Mouse (Mus musculus) heart, adult 11 months (tissue): Measurements from ENCODE around the gene Flad1.

Source experiments
- DNase-seq: peaks from one replicate; pipeline ENCODE4 v3.0.0; 2022

Gene Flad1

DNA sequence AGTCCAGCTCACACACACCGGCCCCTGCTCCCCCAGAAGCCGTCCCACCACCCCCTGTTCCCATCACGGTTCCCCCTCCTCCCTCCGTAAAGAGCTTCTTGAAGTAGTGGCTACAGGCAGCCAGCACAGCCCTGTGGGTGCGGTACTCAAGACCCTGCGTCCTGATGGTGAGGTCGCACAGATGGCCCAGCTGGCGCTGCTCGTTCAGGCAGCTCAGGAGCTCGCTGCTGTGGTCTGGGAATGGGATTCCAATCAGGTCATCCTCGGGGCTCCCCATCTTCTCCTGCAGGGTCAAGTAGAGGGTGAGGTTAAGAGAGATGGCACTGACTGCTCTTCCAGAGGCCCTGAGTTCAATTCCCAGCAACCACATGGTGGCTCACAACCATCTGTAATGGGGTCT is 30.4 kb downstream of the Flad1 start:
- peak; percentile 90 for DNase-seq

DNA sequence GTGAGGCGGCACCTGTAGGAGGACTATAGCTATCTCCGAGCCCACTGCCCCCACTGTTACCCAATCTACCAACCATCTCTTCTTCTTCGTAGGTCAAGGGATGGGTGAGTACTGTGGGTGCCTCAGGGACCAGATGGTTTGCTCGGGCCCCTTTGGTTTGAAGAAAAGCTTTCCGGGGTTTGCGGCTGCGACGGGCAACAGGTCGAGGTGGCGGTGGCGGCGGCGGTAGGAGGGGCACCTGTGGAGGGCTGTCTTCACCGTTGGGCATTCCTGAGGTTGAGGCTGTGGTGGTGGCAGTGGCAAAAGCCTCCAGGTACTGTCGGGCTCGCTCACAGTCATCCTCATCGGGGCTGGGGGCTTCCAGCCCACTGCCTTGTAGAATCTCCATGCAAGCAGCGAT is 31.0 kb downstream of the Flad1 start:
- DNase-seq = peak; percentile 93

DNA sequence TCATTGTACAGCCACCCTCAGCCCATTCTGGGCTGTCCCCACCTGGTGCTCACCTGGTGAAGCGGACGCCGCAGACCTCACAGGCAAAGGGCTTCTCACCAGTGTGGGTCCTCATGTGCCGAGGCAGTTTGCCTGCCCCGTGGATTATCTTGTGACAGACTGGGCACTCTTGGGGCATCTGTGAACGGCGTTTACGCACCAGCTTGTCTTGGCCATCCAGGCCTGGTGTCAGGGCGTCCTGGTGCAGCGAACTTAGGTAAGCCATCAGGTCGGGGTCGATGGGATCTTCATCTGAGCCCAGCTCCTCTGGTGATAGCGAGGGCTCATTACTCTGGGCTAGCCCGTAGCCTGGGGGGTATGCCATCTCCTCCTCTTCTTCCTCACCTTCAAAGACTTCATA is 31.4 kb downstream of the Flad1 start:
- DNase-seq = peak; percentile 93

DNA sequence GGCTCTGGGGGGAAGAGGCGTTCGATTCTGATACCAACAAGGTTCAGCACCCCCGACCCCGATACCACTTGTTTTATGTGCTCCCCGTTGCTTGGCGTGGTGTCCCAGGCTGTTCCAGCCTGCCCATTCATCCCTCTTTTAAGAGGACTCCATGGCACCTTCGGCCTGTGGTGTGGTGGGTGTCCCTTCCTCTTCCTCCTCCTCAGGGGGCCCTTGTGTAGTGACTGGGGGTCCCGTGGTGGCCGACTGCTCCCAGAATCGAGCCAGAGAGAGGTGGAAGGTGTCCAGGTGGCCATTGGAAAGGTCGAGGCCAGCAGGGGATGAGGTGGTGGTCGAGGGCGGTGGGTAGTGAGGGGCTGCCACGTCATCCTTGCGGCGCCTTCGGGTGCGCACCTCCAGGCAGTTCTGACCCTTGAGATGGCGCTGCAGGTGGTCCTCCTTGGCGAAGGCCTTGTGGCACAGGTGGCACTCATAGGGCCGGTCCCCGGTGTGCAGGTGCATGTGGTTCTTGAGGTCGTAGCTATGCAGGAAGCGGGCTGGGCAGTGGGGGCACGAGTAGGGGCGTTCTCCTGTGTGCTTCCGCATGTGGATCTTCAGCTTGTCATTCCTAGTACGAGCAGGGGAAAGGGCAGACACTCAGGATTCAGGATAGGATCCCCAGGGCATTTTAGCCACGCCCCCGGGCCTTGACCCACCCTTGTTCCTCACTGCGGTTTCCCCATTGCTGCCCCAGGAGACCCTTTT is 32.1 kb downstream of the Flad1 start:
- peak; percentile 94 for DNase-seq

DNA sequence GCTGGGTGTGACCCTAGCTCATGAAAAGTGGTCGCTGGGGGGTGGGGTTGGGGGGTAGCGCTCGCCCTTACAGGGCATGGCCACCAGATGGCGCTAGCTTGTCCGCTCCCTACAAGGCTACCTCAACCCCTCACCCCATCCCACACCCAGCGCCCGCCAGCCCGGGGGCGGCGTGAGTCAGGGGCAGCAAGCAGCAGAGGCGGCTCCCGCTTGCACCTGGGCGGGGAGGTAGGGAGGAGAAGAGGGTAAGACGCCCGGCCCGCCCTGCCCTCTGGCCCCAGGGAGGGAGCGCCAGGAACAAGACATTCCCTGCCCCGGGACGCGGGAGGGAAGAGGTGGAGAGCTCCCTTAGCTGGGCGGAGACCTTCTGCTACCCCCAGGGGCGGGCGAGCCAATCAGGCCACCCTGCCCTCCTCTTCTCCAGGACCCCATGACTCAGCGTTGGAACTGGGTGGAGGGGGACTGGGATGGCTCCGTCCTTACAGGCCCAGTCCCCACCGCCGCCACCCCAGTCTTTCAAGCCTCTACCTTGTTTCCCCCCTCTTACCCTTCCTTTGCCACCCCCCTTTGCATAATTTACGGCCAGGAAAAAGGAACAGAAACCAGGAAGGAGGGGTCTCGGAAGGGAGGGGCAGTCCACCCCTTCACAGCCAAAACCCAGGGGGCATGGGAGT is 33.1 kb downstream of the Flad1 start:
- DNase-seq = peak; percentile 99

DNA sequence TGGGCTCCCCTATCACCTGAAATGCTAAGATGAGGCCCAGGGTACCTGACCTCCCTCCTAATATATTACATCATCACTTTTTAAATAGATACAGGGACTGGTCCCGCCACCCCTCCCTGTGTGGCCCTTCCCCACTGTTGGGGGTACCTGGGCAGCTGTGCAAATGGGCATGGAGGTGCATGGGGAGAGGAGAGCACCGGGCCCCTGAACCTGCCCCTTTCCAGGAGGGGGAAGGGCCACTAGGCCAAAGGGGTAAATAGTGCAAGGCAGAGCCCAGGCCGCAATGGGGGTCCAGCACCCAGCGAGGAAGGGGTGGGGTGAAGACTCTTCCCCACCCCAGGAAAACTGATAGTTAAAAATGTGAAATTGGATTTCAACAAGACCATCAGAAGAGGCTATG is 33.8 kb downstream of the Flad1 start:
- DNase-seq = peak; percentile 93

DNA sequence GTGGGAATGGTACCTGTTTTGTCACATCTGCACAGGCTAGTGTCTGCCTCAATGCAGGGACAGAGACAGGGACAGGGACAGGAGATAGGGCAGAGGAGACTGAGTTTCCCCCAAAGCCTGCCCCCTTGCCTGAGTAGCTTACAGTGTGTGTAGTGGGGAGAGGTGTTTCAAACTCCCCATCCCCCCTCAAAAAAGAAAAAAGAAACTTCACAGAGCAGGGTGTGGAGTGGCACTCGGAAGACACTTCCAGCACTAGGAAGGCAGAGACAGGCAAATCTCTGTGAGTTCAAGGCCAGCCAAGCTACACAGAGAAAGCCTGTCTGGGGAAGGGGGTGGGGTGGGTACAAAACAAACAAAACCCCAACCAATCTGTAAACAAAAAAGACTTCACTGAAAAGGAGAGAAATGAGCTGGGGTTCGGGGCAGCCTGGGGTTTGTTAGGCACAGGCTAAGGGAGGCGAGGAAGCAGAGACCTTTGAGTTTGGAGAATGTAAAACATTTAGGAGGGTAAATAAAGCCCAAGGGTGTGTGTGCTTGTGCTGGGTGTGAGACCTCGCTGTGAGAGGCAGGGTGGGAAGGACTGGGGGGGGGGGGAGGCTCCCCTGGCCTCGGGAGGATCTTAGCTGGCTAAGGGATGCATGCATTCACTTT is 38.0 kb downstream of the Flad1 start:
- DNase-seq = peak; percentile 83

DNA sequence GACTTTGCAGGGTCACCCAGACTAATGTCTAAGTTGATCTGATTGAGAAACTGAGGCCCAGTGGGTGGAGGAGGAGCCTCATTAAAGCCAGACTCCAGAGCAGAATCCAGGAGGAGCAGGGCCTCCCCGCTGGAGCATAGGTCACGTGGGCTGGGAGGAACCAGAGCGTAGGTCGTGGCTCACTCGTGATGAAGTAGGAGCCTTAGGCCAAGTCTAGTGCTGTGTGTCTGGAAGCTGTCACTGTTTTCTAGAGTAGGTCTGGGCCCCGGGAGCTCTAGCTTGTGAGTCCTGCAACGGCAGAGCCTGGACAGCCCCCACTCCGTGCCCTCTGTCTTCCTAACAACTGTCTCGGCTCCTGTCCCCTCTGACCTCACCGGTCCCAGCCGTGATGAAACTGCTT is 44.3 kb downstream of the Flad1 start:
- peak; percentile 88 for DNase-seq

DNA sequence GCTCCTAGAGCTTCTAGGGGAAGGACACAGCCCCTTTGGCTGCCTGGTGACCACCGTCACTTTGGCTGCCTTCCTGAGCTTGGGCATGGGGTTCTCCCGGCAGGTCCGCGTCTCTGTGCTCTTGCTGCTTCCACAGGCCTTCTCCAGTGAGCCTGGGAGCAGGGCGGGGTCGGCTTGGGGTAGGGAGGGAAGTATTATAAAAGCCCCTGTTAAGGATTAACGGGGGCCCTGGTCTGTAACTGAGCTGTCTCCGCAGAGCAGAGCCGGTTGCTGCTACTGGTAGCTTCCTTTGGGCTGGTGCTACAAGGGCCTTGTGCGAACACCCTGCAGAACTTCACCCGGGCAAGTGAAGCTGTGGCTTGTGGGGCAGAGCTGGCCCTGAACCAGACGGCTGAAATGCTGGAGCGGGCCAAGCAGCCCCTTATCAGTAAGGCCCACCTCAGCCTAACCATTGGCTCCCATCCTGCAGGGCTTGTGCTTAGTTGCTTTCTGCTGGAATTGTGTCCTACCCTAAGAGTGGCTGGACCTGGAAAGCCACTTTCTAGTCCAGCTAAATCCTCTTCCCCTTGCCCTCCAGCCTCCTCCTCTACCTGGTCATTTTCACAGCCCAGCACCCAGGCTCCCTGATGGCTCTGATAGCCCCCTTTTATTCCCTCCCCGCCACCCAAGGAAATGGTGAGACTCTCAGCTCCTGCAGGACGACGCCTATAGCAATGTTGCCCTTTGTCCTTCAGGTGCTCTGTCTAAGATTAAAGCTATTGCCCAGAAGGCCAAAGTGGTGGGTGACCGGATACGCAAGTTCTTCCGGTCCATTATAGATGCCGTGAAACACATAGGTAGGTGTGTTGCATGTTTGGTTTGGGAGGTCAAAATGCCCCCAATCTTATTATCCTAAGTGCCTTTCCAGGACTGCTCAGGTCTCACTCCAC is 45.9 kb downstream of the Flad1 start:
- DNase-seq = peak; percentile 89

DNA sequence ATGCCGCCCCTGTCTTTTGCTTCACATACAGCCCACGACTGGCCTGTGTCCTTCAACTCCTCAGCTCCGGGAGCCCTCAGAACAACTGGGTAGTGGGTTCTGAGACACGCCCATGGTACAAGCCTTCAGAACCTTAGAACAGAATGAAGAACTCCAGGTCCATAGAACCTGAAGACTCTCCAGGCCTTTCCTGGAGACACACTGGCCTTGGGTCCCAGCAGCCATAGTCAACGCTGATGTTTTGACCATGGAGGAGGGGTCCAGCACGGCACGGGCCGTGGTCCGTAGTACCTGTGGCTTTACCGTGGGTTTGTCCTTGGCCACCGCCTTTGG is 46.6 kb downstream of the Flad1 start, which contains the start of gene Dcst1:
Gene Dcst1 (minus strand): TSS at position 101 of the 333 bp plus-strand sequence.
- DNase-seq = peak; percentile 89

DNA sequence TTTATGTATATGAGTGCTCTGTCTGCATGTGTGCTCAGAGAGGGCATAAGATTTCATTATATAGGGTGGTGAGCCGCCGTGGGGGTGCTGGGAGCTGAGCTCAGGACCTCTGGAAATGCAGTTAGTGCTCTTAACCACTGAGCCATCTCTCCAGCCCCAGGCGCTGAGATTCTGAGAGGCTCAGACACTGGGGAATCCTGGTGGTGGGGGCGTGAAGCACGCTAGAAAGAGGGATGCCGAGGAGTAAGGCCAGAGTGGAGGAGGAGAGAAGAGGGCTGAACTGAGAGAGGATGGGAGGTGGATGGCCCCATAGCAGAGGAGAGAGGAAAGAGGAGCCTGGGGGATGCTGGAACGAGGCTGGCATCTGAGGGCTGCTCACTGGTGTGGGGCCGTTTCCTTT is 47.0 kb downstream of the Flad1 start:
- no peak for DNase-seq

DNA sequence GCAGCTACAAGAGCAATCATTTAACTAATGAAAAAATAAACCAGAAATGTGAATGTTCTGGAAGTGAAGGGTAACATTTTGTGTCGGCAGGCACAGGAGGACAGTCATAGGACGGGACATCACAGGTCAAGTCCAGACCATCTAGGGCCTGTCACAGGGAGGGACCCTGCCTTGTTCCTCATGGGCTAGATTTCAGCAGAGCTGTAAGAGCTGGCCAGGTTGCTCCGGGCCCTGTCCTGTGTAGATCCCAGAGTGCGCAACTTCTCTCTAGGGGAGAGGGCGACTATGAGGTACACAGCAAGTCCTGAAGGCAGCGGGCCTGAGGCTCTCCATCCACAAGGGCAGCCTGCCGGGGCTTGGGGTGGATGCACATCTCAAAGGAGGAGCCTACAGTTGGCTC is 50.0 kb downstream of the Flad1 start, which contains the start of gene Dcst2:
Gene Dcst2 (plus strand): TSS at position 301 of the 400 bp plus-strand sequence.
- DNase-seq = no peak

DNA sequence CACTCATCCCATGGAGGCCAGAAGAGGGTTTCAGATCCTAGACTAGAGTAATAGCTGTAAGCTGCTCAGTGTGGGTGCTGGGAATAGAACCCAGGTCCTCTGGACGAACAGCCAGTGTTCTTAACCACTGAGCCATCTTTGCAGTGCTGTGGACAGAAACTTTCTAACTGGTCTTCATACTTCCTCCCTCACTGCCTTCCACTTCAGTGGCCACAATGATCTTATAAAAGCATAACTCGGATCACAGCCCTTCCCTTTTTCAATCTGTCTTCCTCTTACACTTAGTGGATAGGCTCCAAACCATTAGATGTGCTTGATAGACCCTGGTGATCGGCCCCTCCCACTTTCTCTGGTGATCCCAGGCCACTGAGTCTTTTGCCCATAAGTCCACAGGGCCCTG is 51.4 kb downstream of the Flad1 start:
- DNase-seq = peak; percentile 89

DNA sequence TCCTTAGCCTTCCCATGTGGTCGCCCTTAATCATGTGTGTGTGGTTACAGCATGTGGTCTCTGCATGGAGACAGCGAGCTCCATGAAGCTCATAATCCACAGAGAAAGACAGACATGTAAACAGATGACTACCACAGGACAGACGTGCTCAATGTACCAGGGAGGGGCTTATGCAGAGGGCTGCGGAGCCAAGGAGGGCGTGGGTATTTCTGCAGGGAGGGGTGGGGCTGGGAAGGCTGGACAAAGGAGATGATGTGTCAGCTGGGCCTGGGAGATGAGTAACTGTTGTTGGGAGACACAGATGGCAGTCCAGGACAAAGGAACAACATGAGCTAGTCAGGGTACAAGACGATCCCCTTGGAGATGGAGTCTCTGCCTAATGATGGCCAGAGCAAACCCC is 52.0 kb downstream of the Flad1 start:
- peak; percentile 89 for DNase-seq

DNA sequence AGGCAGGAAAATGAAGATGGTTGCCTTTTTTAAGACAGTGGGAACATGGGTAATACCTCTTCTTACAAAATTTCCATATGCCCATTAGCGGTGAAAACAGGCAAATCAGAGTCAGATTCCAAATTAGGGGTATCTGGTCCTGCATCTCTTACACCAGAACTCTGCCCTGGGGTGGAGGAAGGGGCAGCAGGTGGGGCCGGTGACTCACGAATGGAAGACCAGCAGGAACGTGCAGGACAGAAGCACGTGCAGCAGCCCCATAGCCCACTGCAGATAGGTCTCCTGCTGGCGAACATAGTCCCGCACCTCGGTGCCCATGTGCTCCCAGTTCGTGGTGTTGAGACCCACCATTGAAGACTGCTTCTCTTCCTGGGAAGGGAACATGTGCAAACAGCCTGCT is 55.6 kb downstream of the Flad1 start:
- DNase-seq = no peak

DNA sequence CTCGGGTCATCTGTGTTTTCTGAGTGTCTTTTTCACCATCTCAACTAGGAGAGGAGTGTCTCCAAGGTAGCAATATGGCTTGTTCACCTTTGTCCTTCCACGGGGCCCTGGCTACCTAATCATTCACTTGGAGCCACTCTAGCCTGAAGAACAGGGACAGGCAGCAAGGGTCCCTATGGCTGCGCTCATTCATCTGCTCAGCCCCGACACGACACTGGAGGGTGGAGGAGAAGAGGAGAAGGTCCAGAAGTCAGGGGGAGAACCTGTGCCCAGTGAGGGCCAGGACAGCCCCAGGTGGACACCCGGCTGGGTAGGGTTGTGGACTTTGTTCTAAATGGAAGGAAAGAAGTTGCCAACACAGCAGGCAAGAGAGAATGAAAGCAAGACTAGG is 56.2 kb downstream of the Flad1 start:
- DNase-seq = no peak

DNA sequence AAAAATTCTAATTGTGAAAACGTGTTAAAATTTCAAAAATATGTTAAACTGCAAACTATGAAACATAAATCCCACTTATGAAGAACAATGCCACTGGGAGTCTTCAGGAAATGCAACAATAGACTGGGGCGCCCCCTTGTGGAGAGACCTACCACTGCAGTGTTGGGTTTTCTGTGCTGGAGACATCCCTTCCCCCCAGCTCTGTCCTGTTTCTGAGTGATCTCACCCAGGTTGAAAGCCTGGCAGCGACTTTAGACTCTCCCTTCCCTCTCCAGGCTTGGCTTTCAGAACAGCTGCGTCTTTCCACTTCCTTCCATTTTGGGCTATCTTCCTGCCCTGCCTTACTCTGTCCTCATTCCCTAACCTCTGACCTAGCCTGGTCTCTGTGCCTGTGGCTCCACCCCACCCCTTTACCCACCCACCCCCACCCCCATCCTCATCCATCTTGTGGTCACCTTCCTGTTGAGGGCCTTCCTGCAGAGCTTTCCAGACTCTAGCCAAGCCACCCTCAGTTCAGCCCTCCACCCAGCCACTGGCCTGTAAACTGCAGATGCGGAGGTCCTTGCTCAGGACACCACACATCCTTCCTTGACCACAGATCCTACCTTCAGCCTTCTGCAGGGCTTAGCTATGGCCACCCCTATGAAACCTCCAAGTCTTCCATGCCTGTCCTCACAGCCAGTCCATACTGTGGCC is 56.7 kb downstream of the Flad1 start:
- DNase-seq = peak; percentile 98

DNA sequence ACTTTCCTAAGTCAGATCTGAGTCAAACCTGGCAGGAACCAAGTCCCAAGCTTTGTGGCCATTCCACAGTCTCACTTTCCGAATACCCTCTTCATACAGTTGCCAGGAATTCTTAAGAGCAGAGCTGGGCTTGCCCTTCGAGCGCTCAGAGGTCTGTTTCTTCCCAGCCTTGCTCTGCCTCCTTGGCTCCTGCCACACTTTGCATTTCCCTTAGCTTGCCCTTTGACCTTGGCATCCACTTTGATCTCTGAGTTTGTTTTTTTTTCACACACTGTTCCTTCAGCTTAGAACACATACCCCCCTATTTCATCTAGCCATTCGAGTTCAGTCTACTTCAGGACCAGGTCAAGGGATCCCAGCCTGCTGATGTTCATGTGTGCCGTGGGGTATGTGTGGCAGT is 60.4 kb downstream of the Flad1 start:
- DNase-seq = no peak
